Comparison of ENCODE assay signal across 34 mouse cellular contexts in the genomic region with DNA sequence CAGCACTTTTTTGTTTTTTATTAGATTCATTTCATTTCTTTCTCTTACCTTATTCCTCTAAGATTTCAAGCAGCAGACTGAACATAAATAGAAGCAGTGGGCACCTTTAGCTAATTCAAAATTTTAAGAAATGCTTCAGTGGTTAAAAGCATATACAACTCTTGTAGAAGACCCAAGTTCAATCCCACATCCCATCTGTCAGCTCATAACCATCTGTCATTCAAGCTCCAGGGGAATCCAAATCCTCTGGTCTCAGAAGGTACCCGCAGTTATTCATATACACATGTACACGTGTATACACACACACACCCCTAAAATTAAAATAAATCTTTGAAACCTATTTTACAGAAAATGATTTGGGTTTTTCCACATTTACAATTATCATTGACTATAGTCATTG. TPM values are rescaled to one million over a fixed set of nuclear protein-coding genes. Genes with fewer than 3 reads are reported as not detected.
DNase-seq lines count a peak whose midpoint lies in the region; ATAC-seq lines count a peak whose summit lies in the region.
"Had no signal": no experiment of that assay in that cellular context is flagged by ENCODE, and none has a peak within 500 bp of the region (broad histone marks: within the 10 kb centered on the region; RNA-seq: fewer than 3 reads in every experiment).

No protein-coding gene starts in this region.

- no peak for ATAC-seq in intestine, embryonic 16.5 days
- ATAC-seq: forebrain, embryonic 15.5 days; intestine, postnatal 0 days; midbrain, embryonic 13.5 days; Patski had no signal

- no peak overlapping the region for H3K27ac ChIP-seq in intestine, embryonic 16.5 days (ENCODE audit: low read length)
- H3K27ac ChIP-seq: embryonic facial prominence, embryonic 13.5 days; forebrain, embryonic 10.5 days; forebrain, embryonic 15.5 days; gastrocnemius, adult 2 months; hindbrain, embryonic 13.5 days; limb, embryonic 10.5 days; limb, embryonic 15.5 days; liver, embryonic 13.5 days; macrophage; midbrain, embryonic 13.5 days; neural tube, embryonic 13.5 days; stomach, embryonic 15.5 days had no signal

- H3K9ac ChIP-seq in intestine, embryonic 16.5 days (ENCODE audit: low read depth, low read length) = no peak overlapping the region
- H3K9ac ChIP-seq: embryonic facial prominence, embryonic 13.5 days; forebrain, embryonic 15.5 days; hindbrain, embryonic 13.5 days; limb, embryonic 15.5 days; liver, embryonic 13.5 days; midbrain, embryonic 13.5 days; neural tube, embryonic 13.5 days; stomach, embryonic 15.5 days had no signal

- no peaks in the 10 kb centered on the region for H3K9me3 ChIP-seq in intestine, embryonic 16.5 days (ENCODE audit: control insufficient read depth, low read length)
- H3K9me3 ChIP-seq: embryonic facial prominence, embryonic 13.5 days; forebrain, embryonic 10.5 days; forebrain, embryonic 15.5 days; hindbrain, embryonic 13.5 days; limb, embryonic 10.5 days; limb, embryonic 15.5 days; liver, embryonic 13.5 days; midbrain, embryonic 13.5 days; neural tube, embryonic 13.5 days; stomach, embryonic 15.5 days had no signal

- no peaks in the 10 kb centered on the region for H3K4me1 ChIP-seq in intestine, embryonic 16.5 days (ENCODE audit: control insufficient read depth, insufficient read depth, low read length)
- H3K4me1 ChIP-seq: embryonic facial prominence, embryonic 13.5 days; forebrain, embryonic 10.5 days; forebrain, embryonic 15.5 days; hindbrain, embryonic 13.5 days; limb, embryonic 10.5 days; limb, embryonic 15.5 days; liver, embryonic 13.5 days; neural tube, embryonic 13.5 days; stomach, embryonic 15.5 days had no signal

- WGBS in intestine, embryonic 16.5 days = 73% methylated on average over 2 of the region's 2 CpGs

- H3K36me3 ChIP-seq in intestine, embryonic 16.5 days (ENCODE audit: control insufficient read depth, insufficient read depth, low read length) = no peaks in the 10 kb centered on the region
- H3K36me3 ChIP-seq: embryonic facial prominence, embryonic 13.5 days; forebrain, embryonic 10.5 days; forebrain, embryonic 15.5 days; hindbrain, embryonic 13.5 days; limb, embryonic 10.5 days; limb, embryonic 15.5 days; liver, embryonic 13.5 days; midbrain, embryonic 13.5 days; neural tube, embryonic 13.5 days; stomach, embryonic 15.5 days had no signal

- H3K4me2 ChIP-seq in intestine, embryonic 16.5 days (ENCODE audit: low read depth, low read length) = no peak overlapping the region
- H3K4me2 ChIP-seq: embryonic facial prominence, embryonic 13.5 days; forebrain, embryonic 15.5 days; heart, embryonic 11.5 days; hindbrain, embryonic 13.5 days; limb, embryonic 15.5 days; liver, embryonic 13.5 days; midbrain, embryonic 13.5 days; neural tube, embryonic 13.5 days; stomach, embryonic 15.5 days had no signal

- peak; percentile 20 to 59 for DNase-seq in frontal cortex, adult 2 months (ENCODE audit: extremely low spot score in 1 of 2, low spot score in 1 of 2)
- DNase-seq in frontal cortex, postnatal 14 days (ENCODE audit: low spot score in 2 of 2) = no peak
- peak; percentile 15 to 20 for DNase-seq in layer of hippocampus, adult 8-10 months (ENCODE audit: low spot score in 2 of 2)
- DNase-seq in layer of hippocampus, postnatal 10 days (ENCODE audit: low spot score in 2 of 2) = no peak
- peak; percentile 35 to 44 for DNase-seq in right cerebral cortex, adult 2 months (ENCODE audit: low spot score in 2 of 2)
- no peak for DNase-seq in right cerebral cortex, postnatal 4 days
- no peak for DNase-seq in heart, postnatal 10 days
- DNase-seq: adrenal gland, postnatal 10 days; cerebellum, adult 11 months; cerebellum, adult 9-11 months; gastrocnemius, adult 2 months; gastrocnemius, postnatal 36 days; heart, adult 18-20 months; heart, postnatal 4 days; kidney, postnatal 14 days; liver, embryonic 13.5 days; lung, adult 2 months; lung, postnatal 10 days; thymus, postnatal 25 days had no signal

- no peaks in the 10 kb centered on the region for H3K27me3 ChIP-seq in intestine, embryonic 16.5 days (replicated peaks; ENCODE audit: control insufficient read depth, insufficient read depth, low read length)
- H3K27me3 ChIP-seq: embryonic facial prominence, embryonic 13.5 days; forebrain, embryonic 15.5 days; hindbrain, embryonic 13.5 days; limb, embryonic 15.5 days; liver, embryonic 13.5 days; midbrain, embryonic 13.5 days; neural tube, embryonic 13.5 days; Patski; stomach, embryonic 15.5 days had no signal

- H3K4me3 ChIP-seq in intestine, embryonic 16.5 days (ENCODE audit: low read length) = no peak overlapping the region
- H3K4me3 ChIP-seq: embryonic facial prominence, embryonic 13.5 days; forebrain, embryonic 10.5 days; forebrain, embryonic 15.5 days; gastrocnemius, adult 2 months; hindbrain, embryonic 13.5 days; limb, embryonic 10.5 days; limb, embryonic 15.5 days; liver, embryonic 13.5 days; midbrain, embryonic 13.5 days; neural tube, embryonic 13.5 days; stomach, embryonic 15.5 days had no signal

- intact Hi-C loops in heart, postnatal 10 days (cut with DNase I) = no loop called here

RNA-seq across cellular contexts. Expression of a gene that starts 52.9 kb away (rescaled TPM):
- polyA plus RNA-seq in frontal cortex, adult 2 months (2012; rRNA removed) = 15.8 and 21.2 TPM in 2 replicates
- total RNA-seq in layer of hippocampus, adult 8-10 months (2022) = 10 to 100 TPM; 51.1 to 64.3 (median 52.5) TPM
- 10 to 100 TPM; 33.2 to 34.1 TPM for total RNA-seq in layer of hippocampus, postnatal 10 days (2021)
- total RNA-seq in heart, postnatal 10 days (2021) = 10 to 100 TPM in 1 of 2 experiments, 1 to 10 TPM in 1; 8.6 to 10.9 TPM
- polyA plus RNA-seq in intestine, embryonic 16.5 days (2015; fragmentation: Nextera tagmentation; extraction: Ambion mirVana) = 6.0 and 7.7 TPM in 2 replicates
- total RNA-seq: MEL had no signal

Comparison
In these comparisons a context has a peak if more than half of its experiments do, and no peak if none do; other contexts are left out.
1. DNase-seq: peak in frontal cortex, adult 2 months (2 of 2), layer of hippocampus, adult 8-10 months (2 of 2) and right cerebral cortex, adult 2 months (2 of 2); none in frontal cortex, postnatal 14 days (0 of 2), layer of hippocampus, postnatal 10 days (0 of 2), right cerebral cortex, postnatal 4 days (single experiment) and heart, postnatal 10 days (0 of 2).